In the genomic region with DNA sequence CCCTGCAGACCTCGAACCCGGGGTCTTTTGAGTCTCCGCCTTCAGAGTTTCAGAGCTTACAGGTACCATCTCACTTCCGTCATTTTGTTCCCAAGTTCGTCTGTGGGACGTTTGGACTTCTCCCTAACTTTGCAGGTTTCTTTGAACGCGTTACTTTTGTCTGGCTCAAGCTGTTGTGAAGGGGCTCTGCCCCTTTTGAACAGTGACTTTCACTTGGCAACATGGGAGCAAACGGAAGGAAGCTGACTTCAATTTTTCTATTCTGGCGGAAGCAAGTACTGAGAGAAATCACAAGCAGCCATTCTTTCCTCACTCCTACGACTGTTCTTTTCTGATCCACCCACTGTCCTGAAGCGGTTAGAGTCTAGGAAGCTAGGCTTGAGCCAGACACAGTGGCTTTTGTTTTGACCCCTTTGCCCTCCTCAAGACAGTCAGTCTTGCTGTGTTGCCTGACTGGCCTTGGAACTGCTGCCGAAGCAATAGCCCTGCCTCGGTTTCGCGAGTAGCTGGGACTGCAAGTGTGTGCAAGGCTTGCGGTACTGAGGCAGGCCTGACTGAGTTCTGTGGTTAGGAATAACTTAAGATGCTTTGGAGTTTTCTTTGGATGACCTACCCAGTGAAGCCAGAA, we compare ENCODE assay signal across 8 mouse cellular contexts. TPM values are rescaled to one million over a fixed set of nuclear protein-coding genes. Genes with fewer than 3 reads are reported as not detected.
DNase-seq lines count a peak whose midpoint lies in the region; ATAC-seq lines count a peak whose summit lies in the region.

No protein-coding gene starts in this region.

- DNase-seq in kidney, adult 18-20 months, result peak; percentile 12
- no peak for DNase-seq in kidney, adult 11 months
- DNase-seq in embryo, embryonic 10.5 days (ENCODE audit: low spot score), result peak; percentile 21
- peak; percentile 38 to 56 for DNase-seq in heart, postnatal 10 days
- DNase-seq in cerebellum, postnatal 4 days (ENCODE audit: low spot score in 2 of 2), result no peak
- DNase-seq in adrenal gland, postnatal 36 days, result no peak

- peaks cover 35% of the 10 kb centered on the region for H3K36me3 ChIP-seq in limb, embryonic 15.5 days
- H3K36me3 ChIP-seq in neural tube, embryonic 15.5 days, result peaks cover 20% of the 10 kb centered on the region

- no peak for ATAC-seq in limb, embryonic 15.5 days (ENCODE audit: insufficient number of reproducible peaks, low FRiP score, low TSS enrichment, low read depth)
- ATAC-seq in neural tube, embryonic 15.5 days (ENCODE audit: low FRiP score), result no peak

- peak overlapping the region; percentile 98 for H3K4me3 ChIP-seq in limb, embryonic 15.5 days
- H3K4me3 ChIP-seq in neural tube, embryonic 15.5 days (replicated peaks), result peak overlapping the region; percentile 98

- intact Hi-C loops in heart, postnatal 10 days (cut with DNase I), result loop anchor here (2.0 kb wide), 1 partner anchor 16 kb away; the partner anchor contains the start of gene Mdp1

- H3K27ac ChIP-seq in limb, embryonic 15.5 days, result peak overlapping the region; percentile 96
- H3K27ac ChIP-seq in neural tube, embryonic 15.5 days (replicated peaks), result peak overlapping the region; percentile 15; the same call in 1 of the 2 replicates

- H3K4me2 ChIP-seq in limb, embryonic 15.5 days, result peak overlapping the region; percentile 71
- peak overlapping the region; percentile 84 for H3K4me2 ChIP-seq in neural tube, embryonic 15.5 days

- no peaks in the 10 kb centered on the region for H3K9me3 ChIP-seq in limb, embryonic 15.5 days
- H3K9me3 ChIP-seq in neural tube, embryonic 15.5 days (replicated peaks), result no peaks in the 10 kb centered on the region

- 27% methylated on average over 17 of the region's 17 CpGs for WGBS in limb, embryonic 15.5 days
- 26% methylated on average over 17 of the region's 17 CpGs for WGBS in neural tube, embryonic 15.5 days

- peaks cover 23% of the 10 kb centered on the region for H3K4me1 ChIP-seq in limb, embryonic 15.5 days
- peaks cover 31% of the 10 kb centered on the region for H3K4me1 ChIP-seq in neural tube, embryonic 15.5 days

- H3K9ac ChIP-seq in limb, embryonic 15.5 days, result peak overlapping the region; percentile 98
- peak overlapping the region; percentile 79 for H3K9ac ChIP-seq in neural tube, embryonic 15.5 days (replicated peaks)

- no peaks in the 10 kb centered on the region for H3K27me3 ChIP-seq in limb, embryonic 15.5 days
- H3K27me3 ChIP-seq in neural tube, embryonic 15.5 days (replicated peaks), result no peaks in the 10 kb centered on the region

RNA-seq across cellular contexts. Expression of gene Tm9sf1, which starts 0.8 kb away (rescaled TPM):
- total RNA-seq in heart, postnatal 10 days (2021), result 10 to 100 TPM; 56.3 to 61.2 TPM
- 115 and 124 TPM in 2 replicates for polyA plus RNA-seq in limb, embryonic 15.5 days (2015; fragmentation: Nextera tagmentation; extraction: Ambion mirVana)
- 62.6 and 72.5 TPM in 2 replicates for polyA plus RNA-seq in neural tube, embryonic 15.5 days (2015; fragmentation: Nextera tagmentation; extraction: Ambion mirVana)
- total RNA-seq in adrenal gland, postnatal 36 days (2021), result 10 to 100 TPM; 83.2 to 98.1 TPM

RNA-seq across cellular contexts. Expression of gene Tssk4, which starts 5.6 kb away (rescaled TPM):
- under 1 TPM; 0.64 to 0.81 TPM for total RNA-seq in heart, postnatal 10 days (2021)
- 1.0 and 1.1 TPM in 2 replicates for polyA plus RNA-seq in limb, embryonic 15.5 days (2015; fragmentation: Nextera tagmentation; extraction: Ambion mirVana)
- 0.31 and 0.32 TPM in 2 replicates for polyA plus RNA-seq in neural tube, embryonic 15.5 days (2015; fragmentation: Nextera tagmentation; extraction: Ambion mirVana)
- total RNA-seq in adrenal gland, postnatal 36 days (2021), result 1 to 10 TPM; 1.6 to 1.7 TPM

RNA-seq across cellular contexts. Expression of gene Gm49378, which starts 6.7 kb away (rescaled TPM):
- 1 to 10 TPM; 1.1 to 2.1 TPM for total RNA-seq in heart, postnatal 10 days (2021)
- 1.5 and 1.6 TPM in 2 replicates for polyA plus RNA-seq in limb, embryonic 15.5 days (2015; fragmentation: Nextera tagmentation; extraction: Ambion mirVana)
- polyA plus RNA-seq in neural tube, embryonic 15.5 days (2015; fragmentation: Nextera tagmentation; extraction: Ambion mirVana), result 0.77 and 1.7 TPM in 2 replicates
- total RNA-seq in adrenal gland, postnatal 36 days (2021), result not detected

RNA-seq across cellular contexts. Expression of gene Ipo4, which starts 8.6 kb away (rescaled TPM):
- total RNA-seq in heart, postnatal 10 days (2021), result 10 to 100 TPM; 54.7 to 55.0 TPM
- 107 and 125 TPM in 2 replicates for polyA plus RNA-seq in limb, embryonic 15.5 days (2015; fragmentation: Nextera tagmentation; extraction: Ambion mirVana)
- polyA plus RNA-seq in neural tube, embryonic 15.5 days (2015; fragmentation: Nextera tagmentation; extraction: Ambion mirVana), result 110 and 121 TPM in 2 replicates
- total RNA-seq in adrenal gland, postnatal 36 days (2021), result 100 to 1,000 TPM; 112 to 157 TPM

RNA-seq across cellular contexts. Expression of gene Mdp1, which starts 15.9 kb away (rescaled TPM):
- total RNA-seq in heart, postnatal 10 days (2021), result 10 to 100 TPM; 55.6 to 72.2 TPM
- 56.0 and 58.7 TPM in 2 replicates for polyA plus RNA-seq in limb, embryonic 15.5 days (2015; fragmentation: Nextera tagmentation; extraction: Ambion mirVana)
- 76.0 and 79.8 TPM in 2 replicates for polyA plus RNA-seq in neural tube, embryonic 15.5 days (2015; fragmentation: Nextera tagmentation; extraction: Ambion mirVana)
- total RNA-seq in adrenal gland, postnatal 36 days (2021), result 10 to 100 TPM; 43.6 to 76.9 TPM

Comparison
In these comparisons a context has a peak if more than half of its experiments do, and no peak if none do; other contexts are left out.
1. DNase-seq: peak in kidney, adult 18-20 months (single experiment), embryo, embryonic 10.5 days (single experiment) and heart, postnatal 10 days (2 of 2); none in kidney, adult 11 months (single experiment), cerebellum, postnatal 4 days (0 of 2) and adrenal gland, postnatal 36 days (0 of 2).